Mouse (Mus musculus): ENCODE data around the gene Shc4.
A peak's percentile ranks its signal among the peaks of the same experiment; 100 is the strongest.

DNA sequence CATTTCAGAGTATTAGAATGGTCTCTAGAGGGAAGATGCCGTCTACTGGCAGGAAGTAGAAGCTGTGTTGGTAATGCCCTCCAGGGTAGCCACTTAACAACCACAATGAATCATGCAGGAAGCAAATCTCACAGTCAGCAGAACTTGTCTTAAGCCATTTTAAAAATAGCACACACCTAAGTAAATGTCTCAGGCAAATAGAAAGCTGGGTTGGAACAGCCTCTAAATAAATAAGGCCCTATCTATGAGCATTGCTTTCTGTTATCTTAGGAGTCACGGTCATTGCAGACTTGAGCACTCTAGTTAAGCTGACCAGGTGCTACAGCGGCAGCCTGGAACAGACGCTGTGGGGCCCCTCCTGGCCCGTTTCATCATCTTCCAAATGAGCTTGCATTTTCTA, 56.8 kb downstream of the Shc4 start:
- TF ChIP-seq EP300 (IDR thresholded peaks at IDR 0.05; ENCODE audit: insufficient read depth, low read depth, low read length) = no peak
- TF ChIP-seq CTCF (IDR thresholded peaks at IDR 0.05) = 0 out of 2 replicates have a peak, but pooled peaks have one; percentile 16

All from heart, adult 2 months (tissue).